Mouse (Mus musculus) liver, adult (tissue): ENCODE data around the gene Clca3a1.

Experiments
- GATA4 ChIP-seq: IDR thresholded peaks from 2 replicates; pipeline ENCODE4 v1.6.1; 2014; ENCODE audit warnings: mild to moderate bottlenecking, low read length; ENCODE audit not compliant: insufficient replicate concordance

Clca3a1 gene

DNA sequence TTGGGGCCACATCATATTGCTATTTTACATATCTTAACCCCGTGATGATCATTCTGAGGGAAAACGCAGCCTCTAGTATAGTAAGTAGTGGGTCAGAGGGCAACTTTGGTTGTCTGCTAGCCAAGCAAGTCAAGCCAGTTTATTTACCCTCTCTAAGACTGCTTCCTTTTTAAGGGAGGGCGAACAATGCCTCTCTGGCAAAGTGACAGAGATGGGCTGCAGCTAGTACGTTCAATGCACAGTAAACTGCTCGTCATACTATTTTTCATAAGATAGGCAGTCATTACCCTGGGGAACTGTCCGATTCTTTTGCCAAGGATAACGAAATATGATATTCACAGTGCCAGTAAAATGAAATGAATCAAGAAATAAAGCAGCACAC is 42.1 kb downstream of the Clca3a1 start:
- no peak for TF ChIP-seq GATA4

DNA sequence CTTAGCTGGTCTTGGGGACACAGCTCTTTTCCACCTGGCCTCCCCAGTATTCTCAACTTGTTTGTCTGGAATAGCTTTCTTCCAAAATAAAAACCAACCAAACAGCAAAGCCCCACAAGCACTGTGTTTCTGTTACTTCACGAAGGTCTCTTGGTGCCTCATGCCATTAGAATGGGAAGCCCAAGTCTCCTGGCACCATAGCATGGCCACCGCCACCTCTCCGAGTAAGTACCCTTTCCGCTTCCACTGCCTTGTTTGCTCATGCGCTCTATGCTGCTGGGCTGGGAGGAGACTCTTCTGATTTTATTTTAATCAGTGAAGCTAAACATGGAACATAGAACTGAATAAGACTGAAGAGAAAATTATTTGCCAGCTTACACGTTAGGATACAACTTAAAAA is 42.9 kb downstream of the Clca3a1 start:
- no peak for TF ChIP-seq GATA4

- no peak for TF ChIP-seq GATA4
Measured at GRCm38 (mm10) chr3:144717121-144717520, 43.7 kb downstream of the Clca3a1 start.

GRCm38 (mm10) chr3:144715901-144716300 is 44.9 kb downstream of the Clca3a1 start:
- TF ChIP-seq GATA4 = no peak

DNA sequence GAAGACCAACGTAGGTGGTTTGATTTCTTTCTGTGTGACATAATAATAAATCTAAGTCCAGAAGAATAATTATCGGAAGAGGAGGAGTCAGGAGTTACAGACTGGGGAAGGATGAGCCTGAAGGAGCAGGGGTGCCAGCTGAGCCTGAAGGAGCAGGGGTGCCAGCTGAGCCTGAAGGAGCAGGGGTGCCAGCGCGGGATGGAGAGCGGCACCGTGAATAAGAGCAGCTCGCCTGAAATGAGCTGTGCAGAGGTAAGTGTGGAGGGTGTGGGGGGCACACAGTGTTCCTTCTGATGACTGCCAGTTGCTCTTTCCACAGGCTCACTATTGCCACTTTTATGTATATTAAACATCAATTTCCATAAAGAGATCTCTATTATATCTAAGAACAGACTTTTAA is 45.7 kb downstream of the Clca3a1 start:
- no peak for TF ChIP-seq GATA4

- no peak for TF ChIP-seq GATA4
Measured at GRCm38 (mm10) chr3:144714606-144715005, 46.2 kb downstream of the Clca3a1 start.

DNA sequence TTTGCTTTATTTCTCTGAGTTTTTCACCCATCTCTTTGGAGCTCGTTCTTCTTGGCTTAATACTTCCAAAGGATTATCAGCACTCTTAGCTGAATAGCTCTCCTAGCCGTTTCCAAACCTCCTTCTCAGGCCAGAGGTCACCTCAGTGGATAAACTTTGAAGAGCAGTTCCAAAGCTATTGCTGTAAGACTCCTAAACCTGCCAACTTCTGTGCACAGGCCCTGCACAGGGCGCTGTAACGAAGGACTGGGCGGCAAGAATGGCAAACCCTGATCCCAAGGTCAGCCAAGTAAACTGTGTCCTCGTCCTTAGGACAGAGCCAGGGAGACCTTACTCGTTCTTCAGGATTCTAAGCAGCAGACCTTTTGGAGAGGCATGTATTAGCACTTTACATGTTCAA is 46.7 kb downstream of the Clca3a1 start:
- no peak for TF ChIP-seq GATA4

- TF ChIP-seq GATA4 = no peak
Measured at GRCm38 (mm10) chr3:144711607-144712206, 49.1 kb downstream of the Clca3a1 start.

DNA sequence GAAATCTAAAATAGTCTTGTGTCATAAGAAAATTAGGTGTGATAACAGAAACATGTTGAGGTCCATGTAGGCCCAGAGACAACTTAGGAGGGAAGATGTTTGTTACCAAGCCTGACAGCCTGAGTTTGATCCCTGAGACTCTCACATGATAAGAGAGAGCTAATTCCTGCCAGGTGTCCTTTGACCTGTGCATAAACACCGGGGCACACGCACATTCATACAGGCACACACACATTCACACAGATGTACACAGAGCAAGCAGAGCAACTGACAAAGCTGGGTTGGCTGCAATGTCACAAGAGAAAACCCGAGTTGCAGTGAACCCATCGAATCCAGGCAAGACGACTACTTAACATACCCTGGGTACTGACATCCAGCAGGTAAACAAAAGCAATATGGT is 52.2 kb downstream of the Clca3a1 start:
- no peak for TF ChIP-seq GATA4

DNA sequence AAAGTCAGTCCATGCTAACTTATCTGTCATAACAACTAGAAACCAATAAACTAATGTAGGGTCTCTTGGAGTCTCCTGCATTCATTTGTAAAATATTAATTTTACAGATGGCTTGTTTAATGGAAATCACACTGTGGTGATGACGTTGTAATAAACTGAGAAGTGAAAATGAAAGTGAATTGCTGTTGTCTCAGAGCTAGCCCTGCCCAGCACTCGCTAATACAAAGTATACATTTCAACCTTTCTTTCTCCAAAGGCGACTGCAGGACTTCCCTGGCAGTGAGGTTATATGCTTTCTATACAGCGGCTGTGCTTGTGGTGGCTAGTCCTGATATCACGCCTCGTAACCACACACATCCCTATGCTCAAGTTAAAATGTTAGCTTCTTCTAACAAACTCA is 56.8 kb downstream of the Clca3a1 start:
- no peak for TF ChIP-seq GATA4

- no peak for TF ChIP-seq GATA4
Measured at GRCm38 (mm10) chr3:144698790-144699433, 61.9 kb downstream of the Clca3a1 start.

DNA sequence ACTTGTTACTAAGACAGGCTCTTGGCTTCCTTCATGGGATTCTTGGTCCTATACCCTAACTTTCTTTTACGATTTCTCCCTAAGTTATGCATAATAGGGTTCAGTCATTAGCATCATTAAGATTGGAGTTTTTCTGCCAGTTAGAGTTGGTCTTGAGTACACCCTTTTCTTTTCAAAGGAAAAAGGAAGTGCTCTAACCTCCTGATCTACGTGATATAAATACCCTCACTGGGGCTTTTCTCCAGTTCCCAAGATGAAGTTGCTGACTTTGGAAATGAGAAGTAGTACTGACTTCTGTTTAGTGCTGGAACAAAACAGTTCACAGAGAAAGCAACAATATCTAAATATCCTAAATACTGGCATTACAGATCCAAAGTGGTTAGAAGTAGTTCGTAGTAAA is 62.8 kb downstream of the Clca3a1 start:
- TF ChIP-seq GATA4 = no peak

DNA sequence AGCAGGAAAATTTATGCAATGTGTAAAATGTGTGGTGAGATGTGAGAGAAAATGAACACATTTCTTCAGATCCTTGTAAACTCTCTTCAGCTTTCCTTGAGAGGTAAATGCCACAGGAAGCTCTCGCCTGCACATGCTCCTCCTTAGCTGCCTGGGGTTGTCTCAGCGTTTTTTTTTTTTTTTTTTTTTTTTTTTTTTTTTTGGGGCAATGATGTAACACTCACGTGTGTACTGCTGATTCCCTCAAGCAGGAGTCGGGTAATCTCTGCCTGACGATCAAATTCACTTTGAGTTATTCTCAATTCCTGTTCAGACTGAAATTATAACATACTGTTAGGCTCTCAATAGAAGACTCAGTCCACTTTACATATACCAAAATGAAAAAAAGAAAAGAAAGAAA is 63.6 kb downstream of the Clca3a1 start:
- TF ChIP-seq GATA4 = no peak

- TF ChIP-seq GATA4 = no peak
Measured at GRCm38 (mm10) chr3:144694941-144695340, 65.8 kb downstream of the Clca3a1 start.

DNA sequence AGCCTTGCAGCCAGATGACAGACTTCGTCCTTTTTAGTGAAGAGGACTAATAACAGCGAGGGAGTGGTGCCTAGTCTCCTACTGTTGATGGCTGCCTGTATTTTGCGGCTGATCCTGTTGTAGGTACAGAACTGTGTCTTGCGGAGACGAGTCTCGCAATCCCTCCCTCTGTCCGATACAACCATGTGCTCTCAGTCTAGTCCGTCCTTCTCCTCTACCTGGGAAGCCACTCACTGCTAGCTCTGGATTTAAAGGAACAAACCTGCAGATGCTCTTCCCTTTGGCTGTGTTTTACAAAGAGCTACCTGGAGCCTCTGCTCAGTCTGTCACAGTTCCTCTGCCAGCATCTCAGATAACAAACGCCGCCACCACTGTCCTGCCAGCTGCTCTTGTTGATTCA is 66.7 kb downstream of the Clca3a1 start:
- TF ChIP-seq GATA4 = no peak

DNA sequence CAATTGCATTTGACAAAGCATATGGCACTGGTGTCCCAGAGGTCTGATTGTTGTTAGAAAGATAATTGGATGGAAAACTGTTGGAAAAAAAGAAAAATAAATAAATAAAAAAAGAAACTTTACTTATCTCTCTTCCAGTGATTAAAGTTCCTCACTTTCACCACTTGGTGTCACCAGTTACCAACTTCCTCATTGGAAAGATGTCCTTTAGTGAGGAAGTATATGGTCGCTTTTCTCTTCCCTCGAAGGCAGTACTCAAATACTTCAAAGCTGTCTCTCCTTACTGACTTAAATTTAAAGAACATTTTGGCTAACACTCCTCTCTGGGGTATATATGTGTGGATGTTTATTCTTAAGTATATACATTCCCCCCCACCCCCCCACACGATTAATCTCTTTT is 68.7 kb downstream of the Clca3a1 start:
- TF ChIP-seq GATA4 = no peak

GRCm38 (mm10) chr3:144689236-144689635 is 71.5 kb downstream of the Clca3a1 start:
- TF ChIP-seq GATA4 = no peak
